Mouse (Mus musculus): ENCODE measurements around the gene Gm4070.
"Not testable (repeated sequence)": the region's sequence is repeated elsewhere in the genome, so short reads cannot be mapped to it uniquely, and the experiment has no call there.

Gm4070 gene

GRCm38 (mm10) chr7:105953812-105954211 is at the start of gene Gm4070:
Gene Gm4070 (minus strand): TSS chr7:105953967.
- not testable (repeated sequence) for DNase-seq (ENCODE audit: low spot score)

- DNase-seq (ENCODE audit: low spot score), result not testable (repeated sequence)
Measured at GRCm38 (mm10) chr7:105954540-105954939, 773 bp upstream of the Gm4070 start.

GRCm38 (mm10) chr7:105952408-105952807 is 1.4 kb downstream of the Gm4070 start:
- not testable (repeated sequence) for DNase-seq (ENCODE audit: low spot score)

- DNase-seq (ENCODE audit: low spot score), result not testable (repeated sequence)
Measured at GRCm38 (mm10) chr7:105945238-105945637, 8.5 kb downstream of the Gm4070 start.

GRCm38 (mm10) chr7:105932132-105932531 is 21.6 kb downstream of the Gm4070 start:
- not testable (repeated sequence) for DNase-seq (ENCODE audit: low spot score)

- not testable (repeated sequence) for DNase-seq (ENCODE audit: low spot score)
Measured at GRCm38 (mm10) chr7:105883588-105884336, 70.0 kb downstream of the Gm4070 start.

- DNase-seq (ENCODE audit: low spot score), result not testable (repeated sequence)
Measured at GRCm38 (mm10) chr7:105879717-105880484, 73.9 kb downstream of the Gm4070 start.

GRCm38 (mm10) chr7:105855718-105856560 is 97.8 kb downstream of the Gm4070 start:
- DNase-seq (ENCODE audit: low spot score), result not testable (repeated sequence)
